10 mouse cellular contexts compared by ENCODE assay signal in the genomic region with DNA sequence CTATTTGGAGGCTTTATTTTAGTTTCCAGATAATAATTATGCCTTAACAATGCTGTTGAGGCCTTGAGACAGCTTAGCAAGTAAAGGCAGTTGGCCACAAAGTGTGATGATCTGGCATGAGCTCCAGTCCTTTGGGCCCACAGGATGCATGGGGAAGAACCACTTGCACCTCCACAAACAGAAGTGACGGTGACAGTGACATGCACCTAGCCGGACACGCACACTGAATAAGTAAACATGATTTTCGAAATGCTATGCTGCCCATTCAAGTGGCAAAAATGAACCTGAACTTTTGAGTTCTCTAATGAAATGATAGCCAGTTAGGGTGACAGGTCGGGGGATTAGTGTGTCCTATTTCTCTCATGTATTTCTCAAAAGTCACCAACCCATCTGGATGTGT. TPM values are rescaled to one million over a fixed set of nuclear protein-coding genes. Genes with fewer than 3 reads are reported as not detected.
DNase-seq lines count a peak whose midpoint lies in the region; ATAC-seq and TF ChIP-seq lines count a peak whose summit lies in the region.
"Had no signal": no experiment of that assay in that cellular context is flagged by ENCODE, and none has a peak within 500 bp of the region (broad histone marks: within the 10 kb centered on the region; RNA-seq: fewer than 3 reads in every experiment).

No protein-coding gene starts in this region.

- peaks cover 30% of the 10 kb centered on the region for H3K27me3 ChIP-seq in heart, embryonic 13.5 days (replicated peaks)
- H3K27me3 ChIP-seq in stomach, embryonic 15.5 days (replicated peaks) = 0 out of 2 replicates have a peak, but pooled peaks cover 3% of the 10 kb centered on the region
- no peaks in the 10 kb centered on the region; the same call in 1 of the 2 replicates for H3K27me3 ChIP-seq in stomach, postnatal 0 days (ENCODE audit: control insufficient read depth, insufficient read depth, low read length)
- peaks cover 6% of the 10 kb centered on the region; the same call in 1 of the 2 replicates for H3K27me3 ChIP-seq in hindbrain, postnatal 0 days (ENCODE audit: insufficient read depth, low read length)

- DNase-seq in heart, adult 11 months = no peak
- DNase-seq in stomach, postnatal 0 days (ENCODE audit: low spot score) = no peak
- no peak for DNase-seq in hindbrain, postnatal 0 days (ENCODE audit: low spot score)
- no peak for DNase-seq in urinary bladder, postnatal 4 days (ENCODE audit: low spot score in 2 of 2)
- DNase-seq: cerebellum, postnatal 14 days; lung, postnatal 36 days; thymus, postnatal 25 days had no signal

- H3K27ac ChIP-seq in heart, embryonic 13.5 days (replicated peaks) = peak overlapping the region; percentile 94
- no peak overlapping the region for H3K27ac ChIP-seq in stomach, embryonic 15.5 days
- no peak overlapping the region for H3K27ac ChIP-seq in stomach, postnatal 0 days (replicated peaks)
- no peak overlapping the region for H3K27ac ChIP-seq in hindbrain, postnatal 0 days

- no peak for TF ChIP-seq CTCF in stomach, postnatal 0 days (IDR thresholded peaks at IDR 0.05; ENCODE audit: low read depth)
- TF ChIP-seq CTCF in hindbrain, postnatal 0 days (IDR thresholded peaks at IDR 0.05; ENCODE audit: low read depth) = no peak

- peak overlapping the region; percentile 78 for H3K4me2 ChIP-seq in heart, embryonic 13.5 days
- H3K4me2 ChIP-seq in stomach, embryonic 15.5 days = peak overlapping the region; percentile 5; the same call in 1 of the 2 replicates
- H3K4me2 ChIP-seq in stomach, postnatal 0 days (replicated peaks; ENCODE audit: low read depth) = no peak overlapping the region
- H3K4me2 ChIP-seq in hindbrain, postnatal 0 days (ENCODE audit: low read depth, low read length) = peak overlapping the region; percentile 66

- WGBS in heart, embryonic 13.5 days = 53% methylated on average over 5 of the region's 5 CpGs
- WGBS in stomach, embryonic 15.5 days = 81% methylated on average over 5 of the region's 5 CpGs
- 75% methylated on average over 5 of the region's 5 CpGs for WGBS in stomach, postnatal 0 days
- 76% methylated on average over 5 of the region's 5 CpGs for WGBS in hindbrain, postnatal 0 days

- no peaks in the 10 kb centered on the region for H3K9me3 ChIP-seq in heart, embryonic 13.5 days
- no peaks in the 10 kb centered on the region for H3K9me3 ChIP-seq in stomach, embryonic 15.5 days
- H3K9me3 ChIP-seq in stomach, postnatal 0 days (ENCODE audit: control insufficient read depth, low read length) = no peaks in the 10 kb centered on the region
- H3K9me3 ChIP-seq in hindbrain, postnatal 0 days (ENCODE audit: low read length) = no peaks in the 10 kb centered on the region

- H3K36me3 ChIP-seq in heart, embryonic 13.5 days = peaks cover 15% of the 10 kb centered on the region
- no peaks in the 10 kb centered on the region for H3K36me3 ChIP-seq in stomach, embryonic 15.5 days
- H3K36me3 ChIP-seq in stomach, postnatal 0 days (ENCODE audit: control insufficient read depth, insufficient read depth, low read length) = no peaks in the 10 kb centered on the region
- no peaks in the 10 kb centered on the region for H3K36me3 ChIP-seq in hindbrain, postnatal 0 days (ENCODE audit: insufficient read depth, low read length)

- H3K4me3 ChIP-seq in heart, embryonic 13.5 days = peak overlapping the region; percentile 82
- no peak overlapping the region for H3K4me3 ChIP-seq in stomach, embryonic 15.5 days (replicated peaks)
- H3K4me3 ChIP-seq in stomach, postnatal 0 days (ENCODE audit: low read depth, low read length) = no peak overlapping the region; the same call in 1 of the 2 replicates
- H3K4me3 ChIP-seq in hindbrain, postnatal 0 days (ENCODE audit: low read length) = no peak overlapping the region

- TF ChIP-seq EP300 in stomach, postnatal 0 days (optimal IDR thresholded peaks at IDR 0.05) = no peak

- H3K9ac ChIP-seq in heart, embryonic 13.5 days = peak overlapping the region; percentile 96
- no peak overlapping the region for H3K9ac ChIP-seq in stomach, embryonic 15.5 days
- H3K9ac ChIP-seq in stomach, postnatal 0 days (ENCODE audit: low read length) = no peak overlapping the region
- H3K9ac ChIP-seq in hindbrain, postnatal 0 days (replicated peaks; ENCODE audit: low read length) = no peak overlapping the region

- H3K4me1 ChIP-seq in heart, embryonic 13.5 days = peaks cover 36% of the 10 kb centered on the region
- H3K4me1 ChIP-seq in stomach, embryonic 15.5 days = peaks cover 10% of the 10 kb centered on the region; the same call in 1 of the 2 replicates
- H3K4me1 ChIP-seq in stomach, postnatal 0 days (replicated peaks; ENCODE audit: control insufficient read depth, insufficient read depth) = no peaks in the 10 kb centered on the region
- H3K4me1 ChIP-seq in hindbrain, postnatal 0 days (ENCODE audit: insufficient read depth, low read length) = 0 out of 2 replicates have a peak, but pooled peaks cover 11% of the 10 kb centered on the region

- no peak for ATAC-seq in heart, embryonic 13.5 days (ENCODE audit: extremely low read depth, insufficient number of reproducible peaks, low FRiP score, low TSS enrichment)
- ATAC-seq in stomach, embryonic 15.5 days (ENCODE audit: insufficient read depth, low FRiP score, low read depth) = no peak
- no peak for ATAC-seq in stomach, postnatal 0 days (ENCODE audit: low FRiP score, low TSS enrichment)
- ATAC-seq in hindbrain, postnatal 0 days = no peak
- ATAC-seq in frontal cortex, adult (ENCODE audit: low TSS enrichment) = no peak

RNA-seq across cellular contexts. Expression of a gene that starts 1.8 kb away (rescaled TPM):
- 39.7 and 41.2 TPM in 2 replicates for polyA plus RNA-seq in heart, embryonic 13.5 days (2015; fragmentation: Nextera tagmentation; extraction: Ambion mirVana)
- polyA plus RNA-seq in stomach, embryonic 15.5 days (2015; fragmentation: Nextera tagmentation; extraction: Ambion mirVana) = 5.9 TPM in 2 replicates
- polyA plus RNA-seq in stomach, postnatal 0 days (2015; fragmentation: Nextera tagmentation; extraction: Ambion mirVana) = 1.7 and 1.8 TPM in 2 replicates
- 7.2 and 10.2 TPM in 2 replicates for total RNA-seq in hindbrain, postnatal 0 days (2014; rRNA removed)
- 3.9 and 4.4 TPM in 2 replicates for polyA plus RNA-seq in hindbrain, postnatal 0 days (2015; fragmentation: Nextera tagmentation; extraction: Ambion mirVana)

RNA-seq across cellular contexts. Expression of a gene that starts 37.7 kb away (rescaled TPM):
- polyA plus RNA-seq in heart, embryonic 13.5 days (2015; fragmentation: Nextera tagmentation; extraction: Ambion mirVana) = 7.1 and 7.2 TPM in 2 replicates
- 10.5 and 11.6 TPM in 2 replicates for polyA plus RNA-seq in stomach, embryonic 15.5 days (2015; fragmentation: Nextera tagmentation; extraction: Ambion mirVana)
- polyA plus RNA-seq in stomach, postnatal 0 days (2015; fragmentation: Nextera tagmentation; extraction: Ambion mirVana) = 11.4 and 12.2 TPM in 2 replicates
- total RNA-seq in hindbrain, postnatal 0 days (2014; rRNA removed) = 19.8 and 26.5 TPM in 2 replicates
- polyA plus RNA-seq in hindbrain, postnatal 0 days (2015; fragmentation: Nextera tagmentation; extraction: Ambion mirVana) = 23.4 and 24.4 TPM in 2 replicates
